Mouse (Mus musculus): ENCODE measurements around the gene Ddit4l. TPM values are rescaled to one million over a fixed set of nuclear protein-coding genes. Genes with fewer than 3 reads are reported as not detected.

The Ddit4l gene
- total and polyA plus RNA-seq, 2 experiments from 2014 or later: 2.4 to 6.4 TPM

DNA sequence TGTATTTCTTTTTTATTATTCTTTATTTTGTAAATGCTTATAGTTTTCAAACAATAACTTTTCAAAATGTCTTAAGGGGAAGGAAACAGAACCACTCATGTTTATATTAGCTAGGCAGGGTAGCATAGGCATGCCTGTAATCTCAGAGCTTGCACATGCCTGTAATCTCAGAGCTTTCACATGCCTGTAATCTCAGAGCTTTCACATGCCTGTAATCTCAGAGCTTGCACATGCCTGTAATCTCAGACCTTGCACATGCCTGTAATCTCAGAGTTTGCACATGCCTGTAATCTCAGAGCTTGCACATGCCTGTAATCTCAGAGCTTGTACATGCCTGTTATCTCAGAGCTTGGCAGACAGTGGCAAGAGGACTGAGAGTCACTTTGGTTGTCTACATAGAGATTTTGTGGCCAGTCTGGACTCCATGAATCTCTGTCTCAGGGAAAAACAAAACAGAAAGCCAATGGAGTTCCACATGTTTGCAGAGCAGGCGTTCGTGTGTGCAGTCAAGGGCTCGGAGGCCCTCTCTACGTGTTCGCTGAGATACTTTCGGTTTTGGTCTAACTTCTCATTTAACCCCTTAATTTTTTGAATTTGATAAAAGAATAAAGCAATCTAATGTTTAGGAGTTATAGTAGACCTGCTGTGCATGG lies 10.8 kb upstream of the Ddit4l start:
- no peaks in the 10 kb centered on the region for H3K27me3 ChIP-seq (ENCODE audit: insufficient read depth, low read length)
- DNase-seq (ENCODE audit: low spot score) (no peak), ATAC-seq (no peak)
- H3K36me3 ChIP-seq (ENCODE audit: insufficient read depth, low read length): no peaks in the 10 kb centered on the region
- no peak overlapping the region for H3K4me2 ChIP-seq (ENCODE audit: low read depth, low read length)
- H3K4me3 ChIP-seq (ENCODE audit: low read length): no peak overlapping the region
- H3K4me1 ChIP-seq (ENCODE audit: insufficient read depth, low read length): no peaks in the 10 kb centered on the region
- 88% methylated on average over 6 of the region's 6 CpGs for WGBS
- no peak for TF ChIP-seq CTCF (IDR thresholded peaks at IDR 0.05; ENCODE audit: low read depth)
- no peak overlapping the region for H3K27ac ChIP-seq
- no peaks in the 10 kb centered on the region for H3K9me3 ChIP-seq (ENCODE audit: low read length)
- H3K9ac ChIP-seq (replicated peaks; ENCODE audit: low read length): no peak overlapping the region

DNA sequence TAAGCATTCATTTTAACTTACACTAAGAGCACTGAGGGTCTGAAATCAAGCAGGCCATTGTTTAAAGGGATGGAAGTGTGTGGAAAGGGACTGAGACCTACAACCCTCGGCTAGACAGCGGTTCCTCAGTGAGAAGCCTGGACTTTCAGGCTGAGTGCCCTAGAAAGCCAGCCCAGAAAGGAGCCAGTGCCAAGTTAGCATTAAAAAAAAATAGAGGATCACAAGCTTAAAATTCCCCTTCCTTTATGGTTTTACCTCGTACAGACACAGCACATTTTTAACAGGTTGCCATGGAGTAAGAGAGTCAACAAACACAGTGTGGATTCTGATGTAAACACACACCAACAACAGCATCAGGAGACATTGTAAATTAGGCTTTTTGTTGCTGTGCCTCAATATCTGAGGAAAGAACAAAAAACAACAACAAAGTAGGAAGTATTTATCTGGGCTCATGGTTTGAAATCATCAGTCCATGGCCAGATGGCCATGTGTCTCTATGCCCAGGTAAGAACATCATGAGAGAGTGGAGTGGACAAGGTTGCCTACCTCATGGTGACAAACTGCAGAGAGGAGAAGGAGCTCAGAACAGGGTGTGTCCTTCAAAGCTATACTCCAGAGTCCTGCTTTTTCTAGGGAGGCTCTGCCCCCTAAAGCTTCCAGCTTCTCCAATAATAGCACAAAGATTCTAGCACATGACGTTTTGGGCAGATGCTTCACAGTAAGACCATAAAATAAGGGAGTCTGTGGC lies 10.1 kb upstream of the Ddit4l start:
- Histone ChIP-seq H3K4me2 (ENCODE audit: low read depth, low read length) (no peak overlapping the region), H3K9ac (replicated peaks; ENCODE audit: low read length) (no peak overlapping the region), H3K4me3 (ENCODE audit: low read length) (no peak overlapping the region), H3K4me1 (ENCODE audit: insufficient read depth, low read length) (no peaks in the 10 kb centered on the region), H3K36me3 (ENCODE audit: insufficient read depth, low read length) (no peaks in the 10 kb centered on the region), H3K9me3 (ENCODE audit: low read length) (no peaks in the 10 kb centered on the region), H3K27me3 (ENCODE audit: insufficient read depth, low read length) (no peaks in the 10 kb centered on the region), H3K27ac (no peak overlapping the region)
- ATAC-seq (no peak), DNase-seq (ENCODE audit: low spot score) (no peak)
- 56% methylated on average over 4 of the region's 4 CpGs for WGBS
- no peak for TF ChIP-seq CTCF (IDR thresholded peaks at IDR 0.05; ENCODE audit: low read depth)

DNA sequence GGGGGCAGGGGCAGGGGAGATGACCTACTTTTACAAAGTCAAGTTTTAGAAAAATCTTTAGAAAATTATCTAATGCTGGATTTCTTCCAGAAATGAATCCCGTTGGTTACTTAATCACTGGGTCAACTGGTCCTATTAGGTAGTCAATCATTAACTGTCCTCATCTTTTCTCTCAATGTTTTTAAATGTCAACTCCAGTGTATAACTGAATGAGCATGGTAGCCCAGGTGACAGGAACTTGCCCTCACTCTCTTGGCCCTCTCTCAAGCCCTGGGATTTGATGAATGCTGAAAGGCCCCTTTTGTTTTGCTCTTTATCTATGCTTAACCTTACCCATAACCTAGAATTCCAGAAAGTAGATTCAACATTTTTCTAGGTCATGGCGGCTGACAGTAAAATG lies 9.4 kb upstream of the Ddit4l start:
- no peaks in the 10 kb centered on the region for H3K9me3 ChIP-seq (ENCODE audit: low read length)
- no peaks in the 10 kb centered on the region for H3K4me1 ChIP-seq (ENCODE audit: insufficient read depth, low read length)
- no peak overlapping the region for H3K4me3 ChIP-seq (ENCODE audit: low read length)
- DNase-seq (ENCODE audit: low spot score) (no peak), ATAC-seq (no peak)
- no peaks in the 10 kb centered on the region for H3K27me3 ChIP-seq (ENCODE audit: insufficient read depth, low read length)
- no peak for TF ChIP-seq CTCF (IDR thresholded peaks at IDR 0.05; ENCODE audit: low read depth)
- H3K4me2 ChIP-seq (ENCODE audit: low read depth, low read length): no peak overlapping the region
- no peaks in the 10 kb centered on the region for H3K36me3 ChIP-seq (ENCODE audit: insufficient read depth, low read length)
- no peak overlapping the region for H3K9ac ChIP-seq (replicated peaks; ENCODE audit: low read length)
- 66% methylated on average over 2 of the region's 2 CpGs for WGBS
- no peak overlapping the region for H3K27ac ChIP-seq

DNA sequence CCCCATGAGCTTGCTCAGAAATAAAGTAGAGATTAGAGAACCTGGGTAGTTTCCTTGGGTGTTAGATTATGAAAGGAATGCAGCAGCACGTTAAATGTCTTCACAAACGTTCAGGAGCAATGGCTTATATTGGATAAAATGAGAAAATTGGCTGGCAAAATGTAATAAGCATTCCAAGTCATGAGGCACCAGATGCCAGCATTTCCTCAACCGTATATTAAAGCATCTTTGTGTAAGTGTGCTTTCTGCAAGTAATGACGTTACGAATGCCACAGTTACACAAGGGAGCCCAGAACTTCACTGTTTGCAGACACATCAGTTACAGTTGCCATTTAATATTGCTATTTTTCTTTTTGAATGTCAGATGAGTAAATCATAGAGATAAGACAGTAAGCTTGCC lies 872 bp upstream of the Ddit4l start:
- no peak for TF ChIP-seq CTCF (IDR thresholded peaks at IDR 0.05; ENCODE audit: low read depth)

DNA sequence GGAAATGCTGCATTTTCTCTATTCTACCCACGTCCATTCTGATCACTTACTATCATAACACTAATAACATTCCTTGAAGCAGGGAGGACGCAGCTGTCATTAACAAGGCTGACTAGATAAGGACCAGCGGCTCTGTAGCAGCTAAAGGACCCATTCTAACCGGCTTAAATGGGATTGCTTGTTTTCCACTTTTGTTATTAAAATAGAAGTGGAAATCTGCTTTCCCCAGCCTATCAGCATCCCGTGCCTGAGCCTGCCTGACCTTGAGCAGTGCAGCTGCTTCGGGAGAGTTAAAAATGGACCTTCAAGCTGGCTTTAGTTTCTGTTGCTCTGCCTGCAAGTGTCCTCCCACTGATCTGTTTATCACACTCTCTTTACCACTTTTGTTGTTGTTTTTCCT lies 679 bp downstream of the Ddit4l start:
- Histone ChIP-seq H3K4me3 (ENCODE audit: low read length) (no peak overlapping the region), H3K27ac (no peak overlapping the region), H3K4me1 (ENCODE audit: insufficient read depth, low read length) (peaks cover 7% of the 10 kb centered on the region), H3K4me2 (ENCODE audit: low read depth, low read length) (no peak overlapping the region), H3K9ac (replicated peaks; ENCODE audit: low read length) (no peak overlapping the region), H3K36me3 (ENCODE audit: insufficient read depth, low read length) (no peaks in the 10 kb centered on the region), H3K9me3 (ENCODE audit: low read length) (no peaks in the 10 kb centered on the region), H3K27me3 (ENCODE audit: insufficient read depth, low read length) (no peaks in the 10 kb centered on the region)
- ATAC-seq (no peak), DNase-seq (ENCODE audit: low spot score) (no peak)
- TF ChIP-seq CTCF (IDR thresholded peaks at IDR 0.05; ENCODE audit: low read depth): no peak
- WGBS: 48% methylated on average over 6 of the region's 6 CpGs

More for the DNA sequence above, 872 bp upstream of the Ddit4l start:
- Histone ChIP-seq H3K4me1 (ENCODE audit: insufficient read depth, low read length) (peaks cover 7% of the 10 kb centered on the region), H3K9me3 (ENCODE audit: low read length) (no peaks in the 10 kb centered on the region), H3K27ac (no peak overlapping the region), H3K36me3 (ENCODE audit: insufficient read depth, low read length) (no peaks in the 10 kb centered on the region), H3K27me3 (ENCODE audit: insufficient read depth, low read length) (no peaks in the 10 kb centered on the region), H3K4me2 (ENCODE audit: low read depth, low read length) (no peak overlapping the region), H3K4me3 (ENCODE audit: low read length) (no peak overlapping the region), H3K9ac (replicated peaks; ENCODE audit: low read length) (no peak overlapping the region)
- WGBS: 72% methylated on average over 5 of the region's 5 CpGs
- no peak for ATAC-seq
- no peak for DNase-seq (ENCODE audit: low spot score)

DNA sequence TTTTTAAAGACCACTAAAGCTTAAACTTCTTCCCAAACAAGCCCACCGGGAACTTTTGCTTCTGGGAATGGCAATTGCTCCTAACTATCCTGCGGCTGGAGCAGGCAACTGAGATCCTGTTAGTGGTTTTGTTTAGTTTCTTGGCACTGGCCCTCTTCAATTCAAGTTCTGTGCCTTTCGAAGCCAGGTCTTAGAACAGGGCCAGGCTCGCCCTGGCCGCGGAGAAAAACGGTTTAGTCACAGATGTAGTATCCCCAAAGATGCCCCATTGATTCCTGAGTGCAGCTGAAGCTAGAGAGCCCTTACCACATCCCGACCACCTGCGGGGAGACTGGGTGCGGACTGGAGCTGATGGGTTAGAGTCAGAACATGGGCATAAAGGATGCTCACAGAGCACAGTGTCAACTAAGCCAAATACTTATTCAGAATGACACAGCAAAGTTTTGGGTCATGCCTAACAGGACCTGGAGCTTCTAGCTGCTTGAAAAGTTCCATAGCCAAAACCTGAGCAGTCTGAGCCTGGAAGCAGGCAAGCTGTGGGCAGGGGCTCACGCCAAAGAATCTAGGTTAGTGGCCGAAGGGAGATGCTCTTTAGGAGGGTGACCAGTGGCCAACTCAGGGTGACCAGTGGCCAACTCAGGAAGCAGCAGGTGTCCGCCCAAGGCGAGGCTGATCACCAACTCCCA lies 1.6 kb downstream of the Ddit4l start:
- Histone ChIP-seq H3K4me1 (ENCODE audit: insufficient read depth, low read length) (peaks cover 7% of the 10 kb centered on the region), H3K4me3 (ENCODE audit: low read length) (peak overlapping the region; percentile 45), H3K36me3 (ENCODE audit: insufficient read depth, low read length) (no peaks in the 10 kb centered on the region), H3K27me3 (ENCODE audit: insufficient read depth, low read length) (no peaks in the 10 kb centered on the region), H3K9me3 (ENCODE audit: low read length) (no peaks in the 10 kb centered on the region), H3K9ac (replicated peaks; ENCODE audit: low read length) (no peak overlapping the region), H3K27ac (no peak overlapping the region), H3K4me2 (ENCODE audit: low read depth, low read length) (peak overlapping the region; percentile 80)
- DNase-seq (ENCODE audit: low spot score) (peak; percentile 31), ATAC-seq (peak; percentile 42; the same call in 1 of the 2 replicates)
- TF ChIP-seq CTCF (IDR thresholded peaks at IDR 0.05; ENCODE audit: low read depth): no peak
- WGBS: 26% methylated on average over 13 of the region's 14 CpGs
